Mouse (Mus musculus): ENCODE measurements around the gene Ppil2. TPM values are rescaled to one million over a fixed set of nuclear protein-coding genes. Genes with fewer than 3 reads are reported as not detected.

Gene Ppil2
- polyA plus RNA-seq (2014; fragmentation: Nextera tagmentation; extraction: Ambion mirVana), result 129 and 142 TPM in 2 replicates

- H3K9ac ChIP-seq (replicated peaks; ENCODE audit: low read length), result peak within 1 kb of the TSS; percentile 30
- H3K36me3 ChIP-seq (replicated peaks; ENCODE audit: control insufficient read depth, insufficient read depth, low read depth, low read length), result no peaks in the 10 kb centered on the region; the same call in 1 of the 2 replicates
- H3K9me3 ChIP-seq (replicated peaks; ENCODE audit: control insufficient read depth, low read length), result no peaks in the 10 kb centered on the region
- DNase-seq (ENCODE audit: low spot score) (peak; percentile 92), ATAC-seq (replicated peaks; ENCODE audit: insufficient number of reproducible peaks, low FRiP score, low TSS enrichment, low read depth) (peak; percentile 88)
- 10% methylated on average over 38 of the region's 38 CpGs for WGBS
- peak within 1 kb of the TSS; percentile 75 for H3K4me3 ChIP-seq (ENCODE audit: low read depth, low read length)
- no peaks in the 10 kb centered on the region for H3K4me1 ChIP-seq (ENCODE audit: control insufficient read depth, insufficient read depth, low read length)
- H3K27me3 ChIP-seq (ENCODE audit: control insufficient read depth, insufficient read depth, low read length), result no peaks in the 10 kb centered on the region
- H3K4me2 ChIP-seq (ENCODE audit: low read depth, low read length), result peak within 1 kb of the TSS; percentile 34
- no peak within 1 kb of the TSS for H3K27ac ChIP-seq (replicated peaks; ENCODE audit: low read depth, low read length)
Measured at GRCm38 (mm10) chr16:17110771-17111743, at the start of gene Ppil2. TSS of gene Ppil2 (minus strand) at chr16:17111257.

DNA sequence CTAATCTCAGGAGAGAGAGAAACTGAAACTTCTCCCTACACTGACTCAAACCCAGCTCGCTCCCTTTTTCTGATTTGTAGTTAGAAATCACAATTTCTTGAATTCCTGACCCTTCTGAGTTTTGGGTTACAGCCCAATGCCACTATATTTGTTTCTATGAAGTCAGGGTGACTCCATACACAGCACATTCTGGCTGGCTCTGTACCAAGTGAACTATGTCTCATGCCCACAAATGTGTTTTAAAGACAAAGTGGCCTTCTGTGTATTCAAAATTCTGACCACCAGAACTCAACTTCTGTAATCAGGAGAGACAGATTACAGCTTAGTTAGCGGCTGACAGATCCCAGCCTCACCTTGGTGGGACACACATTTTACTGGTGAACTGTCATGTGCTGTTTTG is 43.3 kb upstream of the Ppil2 start:
- H3K4me1 ChIP-seq (ENCODE audit: control insufficient read depth, insufficient read depth, low read length), result no peaks in the 10 kb centered on the region
- no peak overlapping the region for H3K4me2 ChIP-seq (ENCODE audit: low read depth, low read length)
- ATAC-seq (replicated peaks; ENCODE audit: insufficient number of reproducible peaks, low FRiP score, low TSS enrichment, low read depth) (no peak), DNase-seq (ENCODE audit: low spot score) (no peak)
- H3K4me3 ChIP-seq (ENCODE audit: low read depth, low read length), result no peak overlapping the region
- WGBS, result 92% methylated on average over 2 of the region's 2 CpGs
- H3K9me3 ChIP-seq (replicated peaks; ENCODE audit: control insufficient read depth, low read length), result no peaks in the 10 kb centered on the region
- no peak overlapping the region for H3K9ac ChIP-seq (replicated peaks; ENCODE audit: low read length)
- H3K36me3 ChIP-seq (replicated peaks; ENCODE audit: control insufficient read depth, insufficient read depth, low read depth, low read length), result no peaks in the 10 kb centered on the region; the same call in none of the 2 replicates
- H3K27ac ChIP-seq (replicated peaks; ENCODE audit: low read depth, low read length), result no peak overlapping the region
- H3K27me3 ChIP-seq (ENCODE audit: control insufficient read depth, insufficient read depth, low read length), result no peaks in the 10 kb centered on the region

- ATAC-seq (replicated peaks; ENCODE audit: insufficient number of reproducible peaks, low FRiP score, low TSS enrichment, low read depth), result no peak
- Histone ChIP-seq H3K9ac (replicated peaks; ENCODE audit: low read length) (no peak overlapping the region), H3K36me3 (replicated peaks; ENCODE audit: control insufficient read depth, insufficient read depth, low read depth, low read length) (no peaks in the 10 kb centered on the region; the same call in 1 of the 2 replicates), H3K4me2 (ENCODE audit: low read depth, low read length) (no peak overlapping the region), H3K4me1 (ENCODE audit: control insufficient read depth, insufficient read depth, low read length) (peaks cover 8% of the 10 kb centered on the region), H3K4me3 (ENCODE audit: low read depth, low read length) (no peak overlapping the region), H3K27me3 (ENCODE audit: control insufficient read depth, insufficient read depth, low read length) (peaks cover 3% of the 10 kb centered on the region; the same call in 1 of the 2 replicates), H3K27ac (replicated peaks; ENCODE audit: low read depth, low read length) (no peak overlapping the region), H3K9me3 (replicated peaks; ENCODE audit: control insufficient read depth, low read length) (no peaks in the 10 kb centered on the region)
- WGBS, result 94% methylated on average over 4 of the region's 4 CpGs
- DNase-seq (ENCODE audit: low spot score), result no peak
Measured at GRCm38 (mm10) chr16:17151874-17152273, 40.8 kb upstream of the Ppil2 start.

GRCm38 (mm10) chr16:17150520-17151258 is 39.6 kb upstream of the Ppil2 start:
- ATAC-seq (replicated peaks; ENCODE audit: insufficient number of reproducible peaks, low FRiP score, low TSS enrichment, low read depth) (no peak), DNase-seq (ENCODE audit: low spot score) (no peak)
- no peak overlapping the region for H3K27ac ChIP-seq (replicated peaks; ENCODE audit: low read depth, low read length)
- H3K9me3 ChIP-seq (replicated peaks; ENCODE audit: control insufficient read depth, low read length), result no peaks in the 10 kb centered on the region
- H3K27me3 ChIP-seq (ENCODE audit: control insufficient read depth, insufficient read depth, low read length), result peaks cover 3% of the 10 kb centered on the region; the same call in 1 of the 2 replicates
- H3K9ac ChIP-seq (replicated peaks; ENCODE audit: low read length), result no peak overlapping the region
- H3K4me3 ChIP-seq (ENCODE audit: low read depth, low read length), result no peak overlapping the region
- 86% methylated on average over 7 of the region's 7 CpGs for WGBS
- H3K4me1 ChIP-seq (ENCODE audit: control insufficient read depth, insufficient read depth, low read length), result peaks cover 8% of the 10 kb centered on the region
- H3K4me2 ChIP-seq (ENCODE audit: low read depth, low read length), result no peak overlapping the region
- no peaks in the 10 kb centered on the region; the same call in 1 of the 2 replicates for H3K36me3 ChIP-seq (replicated peaks; ENCODE audit: control insufficient read depth, insufficient read depth, low read depth, low read length)

DNA sequence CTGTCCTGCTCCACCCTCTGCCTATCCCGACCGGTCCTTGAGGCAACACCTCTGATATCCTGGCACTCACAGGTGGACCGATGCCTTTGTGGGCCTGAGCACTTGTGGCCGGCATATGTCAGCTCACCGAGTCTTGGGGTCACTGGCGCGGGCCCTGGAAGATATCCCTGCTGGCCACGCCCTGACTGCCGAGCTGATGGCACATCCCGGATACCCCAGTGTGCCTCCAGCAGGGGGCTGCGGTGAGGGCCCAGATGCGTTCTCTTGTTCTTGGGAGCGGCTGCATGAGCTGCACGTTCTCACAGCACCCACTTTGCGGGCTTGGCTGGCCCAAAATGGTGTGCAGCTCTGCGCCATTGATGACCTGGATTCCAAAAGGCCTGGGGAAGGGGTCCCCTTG is 37.0 kb upstream of the Ppil2 start:
- H3K4me1 ChIP-seq (ENCODE audit: control insufficient read depth, insufficient read depth, low read length), result peaks cover 8% of the 10 kb centered on the region
- peaks cover 3% of the 10 kb centered on the region; the same call in 1 of the 2 replicates for H3K27me3 ChIP-seq (ENCODE audit: control insufficient read depth, insufficient read depth, low read length)
- ATAC-seq (replicated peaks; ENCODE audit: insufficient number of reproducible peaks, low FRiP score, low TSS enrichment, low read depth), result 0 out of 2 replicates have a peak, but pooled peaks have one; percentile 17
- peak overlapping the region; percentile 55 for H3K4me3 ChIP-seq (ENCODE audit: low read depth, low read length)
- H3K9ac ChIP-seq (replicated peaks; ENCODE audit: low read length), result peak overlapping the region; percentile 18; the same call in 1 of the 2 replicates
- H3K36me3 ChIP-seq (replicated peaks; ENCODE audit: control insufficient read depth, insufficient read depth, low read depth, low read length), result no peaks in the 10 kb centered on the region
- H3K9me3 ChIP-seq (replicated peaks; ENCODE audit: control insufficient read depth, low read length), result no peaks in the 10 kb centered on the region
- peak; percentile 70 for DNase-seq (ENCODE audit: low spot score)
- no peak overlapping the region for H3K27ac ChIP-seq (replicated peaks; ENCODE audit: low read depth, low read length)
- WGBS, result 7% methylated on average over 16 of the region's 16 CpGs
- peak overlapping the region; percentile 94 for H3K4me2 ChIP-seq (ENCODE audit: low read depth, low read length)

DNA sequence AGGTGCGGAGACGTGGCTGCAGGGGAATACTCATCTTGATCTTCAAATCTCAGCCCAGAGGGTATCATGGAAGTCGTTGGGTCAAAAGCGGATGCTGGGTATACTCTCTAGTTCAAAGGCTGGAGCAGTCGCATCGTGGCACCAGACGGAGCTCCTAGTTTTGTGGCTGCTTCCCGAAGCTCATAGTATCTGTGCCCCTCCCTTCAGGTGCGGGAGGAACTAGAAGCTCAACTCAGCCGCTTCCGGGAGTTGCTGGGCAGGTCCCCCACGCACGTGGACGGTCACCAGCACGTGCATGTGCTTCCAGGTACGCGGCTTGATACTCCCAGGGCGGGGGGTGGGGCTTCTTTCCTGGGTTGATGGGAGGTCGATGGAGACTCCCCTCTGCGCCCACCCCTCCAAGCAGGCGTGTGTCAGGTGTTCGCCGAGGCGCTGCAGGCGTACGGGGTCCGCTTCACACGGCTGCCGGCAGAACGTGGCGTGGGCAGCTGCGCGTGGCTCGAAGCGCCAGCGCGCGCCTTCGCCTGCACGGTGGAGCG is 36.4 kb upstream of the Ppil2 start:
- Histone ChIP-seq H3K36me3 (replicated peaks; ENCODE audit: control insufficient read depth, insufficient read depth, low read depth, low read length) (no peaks in the 10 kb centered on the region), H3K9me3 (replicated peaks; ENCODE audit: control insufficient read depth, low read length) (no peaks in the 10 kb centered on the region), H3K27me3 (ENCODE audit: control insufficient read depth, insufficient read depth, low read length) (peaks cover 3% of the 10 kb centered on the region; the same call in 1 of the 2 replicates), H3K4me2 (ENCODE audit: low read depth, low read length) (peak overlapping the region; percentile 94), H3K4me3 (ENCODE audit: low read depth, low read length) (peak overlapping the region; percentile 55), H3K9ac (replicated peaks; ENCODE audit: low read length) (peak overlapping the region; percentile 53), H3K27ac (replicated peaks; ENCODE audit: low read depth, low read length) (no peak overlapping the region), H3K4me1 (ENCODE audit: control insufficient read depth, insufficient read depth, low read length) (peaks cover 8% of the 10 kb centered on the region)
- under 1% methylated on average over 41 of the region's 41 CpGs for WGBS
- no peak for ATAC-seq (replicated peaks; ENCODE audit: insufficient number of reproducible peaks, low FRiP score, low TSS enrichment, low read depth)
- DNase-seq (ENCODE audit: low spot score), result peak; percentile 38

DNA sequence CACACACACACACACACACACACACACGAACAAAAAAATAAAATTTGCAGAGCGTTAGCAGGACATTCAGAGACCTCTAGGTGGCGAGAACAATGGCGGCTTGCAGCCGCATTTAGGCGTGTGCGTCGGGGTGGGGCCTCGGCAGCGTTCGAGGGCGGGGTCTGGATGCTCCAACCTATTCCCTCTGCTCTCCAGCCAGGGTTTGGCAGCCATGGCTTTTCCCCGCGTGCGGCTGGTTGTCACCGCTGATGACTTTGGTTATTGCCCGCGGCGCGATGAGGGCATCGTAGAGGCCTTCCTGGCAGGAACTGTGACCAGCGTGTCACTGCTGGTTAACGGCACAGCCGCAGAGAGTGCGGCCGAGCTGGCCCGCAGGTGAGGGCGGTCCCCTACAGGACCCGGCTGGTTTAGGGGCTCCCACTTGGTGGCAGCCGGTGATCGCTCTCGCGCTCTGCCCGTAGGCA is 35.7 kb upstream of the Ppil2 start, which contains the start of gene Ccdc116:
Ccdc116 (minus strand) TSS at position 458 of the 464 bp plus-strand sequence.
- H3K36me3 ChIP-seq (replicated peaks; ENCODE audit: control insufficient read depth, insufficient read depth, low read depth, low read length), result no peaks in the 10 kb centered on the region
- H3K27me3 ChIP-seq (ENCODE audit: control insufficient read depth, insufficient read depth, low read length), result peaks cover 3% of the 10 kb centered on the region; the same call in 1 of the 2 replicates
- DNase-seq (ENCODE audit: low spot score), result peak; percentile 94
- H3K27ac ChIP-seq (replicated peaks; ENCODE audit: low read depth, low read length), result no peak within 1 kb of the TSS
- H3K9ac ChIP-seq (replicated peaks; ENCODE audit: low read length), result peak within 1 kb of the TSS; percentile 53
- WGBS, result under 1% methylated on average over 33 of the region's 34 CpGs
- peak within 1 kb of the TSS; percentile 94 for H3K4me2 ChIP-seq (ENCODE audit: low read depth, low read length)
- peak; percentile 67; the same call in 1 of the 2 replicates for ATAC-seq (replicated peaks; ENCODE audit: insufficient number of reproducible peaks, low FRiP score, low TSS enrichment, low read depth)
- peaks cover 8% of the 10 kb centered on the region for H3K4me1 ChIP-seq (ENCODE audit: control insufficient read depth, insufficient read depth, low read length)
- peak within 1 kb of the TSS; percentile 55 for H3K4me3 ChIP-seq (ENCODE audit: low read depth, low read length)
- no peaks in the 10 kb centered on the region for H3K9me3 ChIP-seq (replicated peaks; ENCODE audit: control insufficient read depth, low read length)
